ENCODE assay signal across 9 mouse cellular contexts in genomic region chr2:92360893-92361292, GRCm38 (mm10). TPM values are rescaled to one million over a fixed set of nuclear protein-coding genes. Genes with fewer than 3 reads are reported as not detected.
A peak's percentile ranks its signal among the peaks of the same experiment; 100 is the strongest.
DNase-seq lines count a peak whose midpoint lies in the region; ATAC-seq and TF ChIP-seq lines count a peak whose summit lies in the region.
"Had no signal": no experiment of that assay in that cellular context is flagged by ENCODE, and none has a peak within 500 bp of the region (broad histone marks: within the 10 kb centered on the region; RNA-seq: fewer than 3 reads in every experiment).

No protein-coding gene starts in this region.

- peaks cover 53% of the 10 kb centered on the region for H3K36me3 ChIP-seq in forebrain, embryonic 15.5 days
- H3K36me3 ChIP-seq in forebrain, embryonic 10.5 days (replicated peaks) = peaks cover 93% of the 10 kb centered on the region
- H3K36me3 ChIP-seq in E14TG2a.4 (ENCODE audit: insufficient read depth, low read length) = peaks cover 88% of the 10 kb centered on the region
- peaks cover 16% of the 10 kb centered on the region for H3K36me3 ChIP-seq in hindbrain, embryonic 16.5 days (ENCODE audit: control insufficient read depth, insufficient read depth, low read length)
- no peaks in the 10 kb centered on the region for H3K36me3 ChIP-seq in liver, embryonic 14.5 days (replicated peaks; ENCODE audit: control insufficient read depth, insufficient read depth, low read depth)
- peaks cover 90% of the 10 kb centered on the region for H3K36me3 ChIP-seq in midbrain, embryonic 10.5 days

- no peak overlapping the region for H3K4me2 ChIP-seq in forebrain, embryonic 15.5 days (replicated peaks)
- no peak overlapping the region for H3K4me2 ChIP-seq in hindbrain, embryonic 16.5 days (ENCODE audit: low read length)
- H3K4me2 ChIP-seq in liver, embryonic 14.5 days (ENCODE audit: low read depth) = no peak overlapping the region
- H3K4me2 ChIP-seq: midbrain, embryonic 12.5 days had no signal

- H3K4me3 ChIP-seq in forebrain, embryonic 15.5 days = no peak overlapping the region
- no peak overlapping the region for H3K4me3 ChIP-seq in forebrain, embryonic 10.5 days
- 0 out of 2 replicates have a peak overlapping the region, but pooled peaks have one; percentile 57 for H3K4me3 ChIP-seq in E14TG2a.4 (replicated peaks; ENCODE audit: low read length)
- H3K4me3 ChIP-seq in hindbrain, embryonic 16.5 days (ENCODE audit: low read length) = no peak overlapping the region
- no peak overlapping the region for H3K4me3 ChIP-seq in liver, embryonic 14.5 days (ENCODE audit: insufficient read depth in 1 of 2, low read depth in 2 of 2, low read length in 2 of 2)
- no peak overlapping the region for H3K4me3 ChIP-seq in midbrain, embryonic 10.5 days
- H3K4me3 ChIP-seq: midbrain, embryonic 12.5 days had no signal

- intact Hi-C loops in gastrocnemius, postnatal 14 days (cut with DNase I; ENCODE audit: low total_unique reads) = no loop called here

- H3K4me1 ChIP-seq in forebrain, embryonic 15.5 days = 0 out of 2 replicates have a peak, but pooled peaks cover 4% of the 10 kb centered on the region
- peaks cover 16% of the 10 kb centered on the region for H3K4me1 ChIP-seq in forebrain, embryonic 10.5 days
- H3K4me1 ChIP-seq in E14TG2a.4 (replicated peaks; ENCODE audit: low read depth, low read length) = peaks cover 30% of the 10 kb centered on the region
- H3K4me1 ChIP-seq in hindbrain, embryonic 16.5 days (ENCODE audit: control insufficient read depth, insufficient read depth, low read depth, low read length) = no peaks in the 10 kb centered on the region
- H3K4me1 ChIP-seq in liver, embryonic 14.5 days (replicated peaks; ENCODE audit: control insufficient read depth in 2 of 2, insufficient read depth in 2 of 2, low read length in 1 of 2) = 0 out of 4 replicates have a peak, but pooled peaks cover 0 to 2% of the 10 kb centered on the region in 2 experiments
- peaks cover 16% of the 10 kb centered on the region for H3K4me1 ChIP-seq in midbrain, embryonic 10.5 days
- H3K4me1 ChIP-seq: midbrain, embryonic 12.5 days had no signal

- no peak for TF ChIP-seq CTCF in E14TG2a.4 (conservative IDR thresholded peaks at IDR 0.05; ENCODE audit: low read length)
- TF ChIP-seq CTCF in liver, embryonic 14.5 days (IDR thresholded peaks at IDR 0.05; ENCODE audit: low read depth) = no peak

- H3K27me3 ChIP-seq in forebrain, embryonic 15.5 days = no peaks in the 10 kb centered on the region
- H3K27me3 ChIP-seq in forebrain, embryonic 10.5 days (ENCODE audit: poor library complexity, severe bottlenecking) = no peaks in the 10 kb centered on the region
- no peaks in the 10 kb centered on the region for H3K27me3 ChIP-seq in E14TG2a.4 (ENCODE audit: insufficient read depth, low read length)
- no peaks in the 10 kb centered on the region for H3K27me3 ChIP-seq in hindbrain, embryonic 16.5 days (replicated peaks; ENCODE audit: control insufficient read depth, insufficient read depth, low read length)
- H3K27me3 ChIP-seq in liver, embryonic 14.5 days (ENCODE audit: control insufficient read depth, insufficient read depth, low read length) = no peaks in the 10 kb centered on the region
- H3K27me3 ChIP-seq in midbrain, embryonic 10.5 days (ENCODE audit: low read depth, poor library complexity, severe bottlenecking) = no peaks in the 10 kb centered on the region
- H3K27me3 ChIP-seq: midbrain, embryonic 12.5 days had no signal

- H3K27ac ChIP-seq in forebrain, embryonic 15.5 days (replicated peaks) = 0 out of 2 replicates have a peak overlapping the region, but pooled peaks have one; percentile 38
- H3K27ac ChIP-seq in forebrain, embryonic 10.5 days = no peak overlapping the region
- H3K27ac ChIP-seq in hindbrain, embryonic 16.5 days (ENCODE audit: low read depth, low read length) = peak overlapping the region; percentile 34; the same call in 1 of the 2 replicates
- no peak overlapping the region for H3K27ac ChIP-seq in liver, embryonic 14.5 days
- no peak overlapping the region for H3K27ac ChIP-seq in midbrain, embryonic 10.5 days (replicated peaks)
- H3K27ac ChIP-seq: midbrain, embryonic 12.5 days had no signal

- no peaks in the 10 kb centered on the region for H3K9me3 ChIP-seq in forebrain, embryonic 15.5 days
- no peaks in the 10 kb centered on the region for H3K9me3 ChIP-seq in forebrain, embryonic 10.5 days
- H3K9me3 ChIP-seq in E14TG2a.4 (ENCODE audit: low read length) = no peaks in the 10 kb centered on the region
- no peaks in the 10 kb centered on the region for H3K9me3 ChIP-seq in hindbrain, embryonic 16.5 days (ENCODE audit: control insufficient read depth, low read length)
- no peaks in the 10 kb centered on the region for H3K9me3 ChIP-seq in liver, embryonic 14.5 days (ENCODE audit: control insufficient read depth, low read length)
- H3K9me3 ChIP-seq in midbrain, embryonic 10.5 days (replicated peaks) = no peaks in the 10 kb centered on the region
- H3K9me3 ChIP-seq: midbrain, embryonic 12.5 days had no signal

- peak; percentile 39; the same call in 1 of the 2 replicates for ATAC-seq in forebrain, embryonic 15.5 days (replicated peaks)
- peak; percentile 48; the same call in 1 of the 2 replicates for ATAC-seq in hindbrain, embryonic 16.5 days
- ATAC-seq in liver, embryonic 14.5 days (ENCODE audit: insufficient read depth) = peak; percentile 48; the same call in 1 of the 2 replicates

- 24% methylated on average over 12 of the region's 12 CpGs for WGBS in forebrain, embryonic 15.5 days
- 24% methylated on average over 12 of the region's 12 CpGs for WGBS in forebrain, embryonic 10.5 days
- WGBS in hindbrain, embryonic 16.5 days = 24% methylated on average over 12 of the region's 12 CpGs
- WGBS in liver, embryonic 14.5 days (ENCODE audit: insufficient replicate concordance) = 21% methylated on average over 12 of the region's 12 CpGs
- WGBS in midbrain, embryonic 10.5 days = 27% methylated on average over 12 of the region's 12 CpGs

- no peak overlapping the region for H3K9ac ChIP-seq in forebrain, embryonic 15.5 days (replicated peaks)
- H3K9ac ChIP-seq in hindbrain, embryonic 16.5 days (ENCODE audit: low read depth, low read length) = no peak overlapping the region
- no peak overlapping the region for H3K9ac ChIP-seq in liver, embryonic 14.5 days (replicated peaks)
- H3K9ac ChIP-seq: midbrain, embryonic 12.5 days had no signal

- DNase-seq in forebrain, embryonic 10.5 days (ENCODE audit: extremely low spot score, low spot score) = no peak
- DNase-seq in liver, embryonic 14.5 days (ENCODE audit: low read depth in 3 of 3, low spot score in 3 of 3) = no peak
- no peak for DNase-seq in gastrocnemius, adult 18-20 months (ENCODE audit: low spot score)
- no peak for DNase-seq in gastrocnemius, postnatal 14 days
- no peak for DNase-seq in midbrain, embryonic 10.5 days (ENCODE audit: low spot score)

- TF ChIP-seq EP300 in liver, embryonic 14.5 days (IDR thresholded peaks at IDR 0.05; ENCODE audit: low read depth) = no peak

RNA-seq across cellular contexts. Expression of gene Pex16, which starts 13.6 kb away (rescaled TPM):
- polyA plus RNA-seq in forebrain, embryonic 15.5 days (2015; fragmentation: Nextera tagmentation; extraction: Ambion mirVana) = 36.8 and 41.2 TPM in 2 replicates
- polyA plus RNA-seq in forebrain, embryonic 10.5 days (2016; fragmentation: Nextera tagmentation; extraction: Ambion mirVana) = 23.8 and 24.6 TPM in 2 replicates
- 43.5 and 45.6 TPM in 2 replicates for polyA plus RNA-seq in hindbrain, embryonic 16.5 days (2015; fragmentation: Nextera tagmentation; extraction: Ambion mirVana)
- 14.8 and 15.5 TPM in 2 replicates for polyA plus RNA-seq in liver, embryonic 14.5 days (2012; rRNA removed)
- 19.5 and 20.9 TPM in 2 replicates for polyA plus RNA-seq in liver, embryonic 14.5 days (2014; fragmentation: Nextera tagmentation; extraction: Ambion mirVana)
- total RNA-seq in gastrocnemius, adult 18-20 months (2021) = 10 to 100 TPM; 18.6 to 20.0 TPM
- total RNA-seq in gastrocnemius, postnatal 14 days (2021) = 10 to 100 TPM; 17.2 to 22.1 TPM
- 26.1 and 27.1 TPM in 2 replicates for polyA plus RNA-seq in midbrain, embryonic 10.5 days (2016; fragmentation: Nextera tagmentation; extraction: Ambion mirVana)

RNA-seq across cellular contexts. Expression of gene Large2, which starts 13.8 kb away (rescaled TPM):
- polyA plus RNA-seq in forebrain, embryonic 15.5 days (2015; fragmentation: Nextera tagmentation; extraction: Ambion mirVana) = 1.5 and 2.6 TPM in 2 replicates
- polyA plus RNA-seq in forebrain, embryonic 10.5 days (2016; fragmentation: Nextera tagmentation; extraction: Ambion mirVana) = 31.9 and 33.5 TPM in 2 replicates
- polyA plus RNA-seq in hindbrain, embryonic 16.5 days (2015; fragmentation: Nextera tagmentation; extraction: Ambion mirVana) = 1.7 and 2.3 TPM in 2 replicates
- polyA plus RNA-seq in liver, embryonic 14.5 days (2012; rRNA removed) = 3.1 and 3.2 TPM in 2 replicates
- 1.9 and 2.3 TPM in 2 replicates for polyA plus RNA-seq in liver, embryonic 14.5 days (2014; fragmentation: Nextera tagmentation; extraction: Ambion mirVana)
- total RNA-seq in gastrocnemius, adult 18-20 months (2021) = under 1 TPM in 1 of 2 experiments, not detected in 1; 0.57 TPM
- under 1 TPM in 1 of 2 experiments, not detected in 1; 0.41 TPM for total RNA-seq in gastrocnemius, postnatal 14 days (2021)
- 16.2 and 25.6 TPM in 2 replicates for polyA plus RNA-seq in midbrain, embryonic 10.5 days (2016; fragmentation: Nextera tagmentation; extraction: Ambion mirVana)

RNA-seq across cellular contexts. Expression of gene 1700029I15Rik, which starts 21.4 kb away (rescaled TPM):
- 6.8 and 10.6 TPM in 2 replicates for polyA plus RNA-seq in forebrain, embryonic 15.5 days (2015; fragmentation: Nextera tagmentation; extraction: Ambion mirVana)
- polyA plus RNA-seq in forebrain, embryonic 10.5 days (2016; fragmentation: Nextera tagmentation; extraction: Ambion mirVana) = 3.9 and 4.4 TPM in 2 replicates
- 5.8 and 7.7 TPM in 2 replicates for polyA plus RNA-seq in hindbrain, embryonic 16.5 days (2015; fragmentation: Nextera tagmentation; extraction: Ambion mirVana)
- polyA plus RNA-seq in liver, embryonic 14.5 days (2012; rRNA removed) = 0.63 and 1.1 TPM in 2 replicates
- polyA plus RNA-seq in liver, embryonic 14.5 days (2014; fragmentation: Nextera tagmentation; extraction: Ambion mirVana) = 0.66 and 0.85 TPM in 2 replicates
- total RNA-seq in gastrocnemius, adult 18-20 months (2021) = under 1 TPM; 0.66 to 0.73 TPM
- under 1 TPM; 0.66 to 0.86 TPM for total RNA-seq in gastrocnemius, postnatal 14 days (2021)
- polyA plus RNA-seq in midbrain, embryonic 10.5 days (2016; fragmentation: Nextera tagmentation; extraction: Ambion mirVana) = 4.1 and 5.2 TPM in 2 replicates

RNA-seq across cellular contexts. Expression of gene Mapk8ip1, which starts 40.2 kb away (rescaled TPM):
- polyA plus RNA-seq in forebrain, embryonic 15.5 days (2015; fragmentation: Nextera tagmentation; extraction: Ambion mirVana) = 119 and 120 TPM in 2 replicates
- 47.0 and 48.1 TPM in 2 replicates for polyA plus RNA-seq in forebrain, embryonic 10.5 days (2016; fragmentation: Nextera tagmentation; extraction: Ambion mirVana)
- 112 and 130 TPM in 2 replicates for polyA plus RNA-seq in hindbrain, embryonic 16.5 days (2015; fragmentation: Nextera tagmentation; extraction: Ambion mirVana)
- 1.2 TPM in 2 replicates for polyA plus RNA-seq in liver, embryonic 14.5 days (2012; rRNA removed)
- 0.43 and 0.62 TPM in 2 replicates for polyA plus RNA-seq in liver, embryonic 14.5 days (2014; fragmentation: Nextera tagmentation; extraction: Ambion mirVana)
- 1 to 10 TPM; 2.8 to 2.9 TPM for total RNA-seq in gastrocnemius, adult 18-20 months (2021)
- total RNA-seq in gastrocnemius, postnatal 14 days (2021) = 10 to 100 TPM; 13.6 to 24.3 TPM
- polyA plus RNA-seq in midbrain, embryonic 10.5 days (2016; fragmentation: Nextera tagmentation; extraction: Ambion mirVana) = 58.3 and 70.5 TPM in 2 replicates

Comparison
In these comparisons a context has a peak if more than half of its experiments do, and no peak if none do; other contexts are left out.
1. H3K27ac ChIP-seq: peak in forebrain, embryonic 15.5 days (single experiment) and hindbrain, embryonic 16.5 days (single experiment); none in forebrain, embryonic 10.5 days (single experiment), liver, embryonic 14.5 days (single experiment) and midbrain, embryonic 10.5 days (single experiment).
2. Peak in every context shown above with its lines, with median percentiles within 50 percentile points of each other: ATAC-seq.